Mouse (Mus musculus): ENCODE data around the gene Csk. TPM values are rescaled to one million over a fixed set of nuclear protein-coding genes. Genes with fewer than 3 reads are reported as not detected.

Gene Csk
- 100 to 1,000 TPM; 110 to 150 TPM for polyA plus RNA-seq (2017; shearing (Covaris generic))

DNA sequence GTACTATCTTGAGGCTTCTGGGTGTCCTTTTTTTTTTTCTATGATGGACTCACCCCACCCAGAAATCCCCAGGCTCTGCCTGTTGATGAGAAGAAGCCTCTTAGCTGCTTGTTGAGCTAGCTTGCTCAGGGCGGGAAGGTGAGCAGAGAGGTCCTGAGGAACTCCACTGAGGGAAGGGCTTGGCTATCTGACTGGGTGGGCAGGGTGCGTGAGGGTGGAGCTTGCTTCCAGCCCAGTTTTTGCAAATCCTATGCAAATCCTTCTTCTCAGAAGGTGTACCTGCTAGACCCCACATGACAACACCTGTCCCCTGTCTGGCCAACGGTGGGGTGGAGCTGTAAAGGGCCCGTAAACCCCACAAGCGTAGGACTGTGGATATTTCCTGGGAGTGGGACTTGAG is at the start of gene Csk:
Gene Csk, minus strand, starts transcription at position 349 of the 400 bp plus-strand sequence.
- no peak for ATAC-seq

DNA sequence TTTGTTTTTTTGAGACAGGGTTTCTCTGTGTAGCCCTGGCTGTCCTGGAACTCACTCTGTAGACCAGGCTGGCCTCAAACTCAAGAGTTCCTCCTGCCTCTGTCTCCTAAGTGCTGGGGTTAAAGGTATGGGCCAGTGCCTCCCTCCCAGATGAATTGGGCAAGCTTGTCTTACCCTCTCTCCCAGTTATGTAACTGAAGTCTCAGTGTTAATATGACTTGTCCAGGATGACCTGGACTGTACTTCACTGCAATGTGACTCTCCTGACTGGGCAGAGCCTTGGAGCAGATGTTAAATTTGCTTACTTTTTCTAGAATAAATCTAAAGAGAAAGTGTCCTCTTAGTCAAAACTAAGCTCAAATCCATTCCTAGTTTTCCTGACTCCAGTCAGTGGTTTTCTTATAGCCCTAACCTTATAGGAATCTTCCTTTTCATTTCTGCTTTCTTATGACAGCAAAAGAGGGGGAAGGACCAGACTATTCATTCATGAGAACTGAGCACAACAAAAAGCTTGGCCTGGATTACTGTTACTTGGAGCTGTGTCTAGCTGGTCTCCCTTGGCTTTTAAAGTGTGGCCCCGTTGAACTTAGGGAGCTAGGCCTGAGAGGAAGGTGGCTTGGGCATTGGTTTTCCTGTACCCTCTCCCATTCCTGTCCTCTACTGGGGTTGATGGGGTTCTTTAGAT is 45.2 kb upstream of the Csk start:
- no peak for ATAC-seq

DNA sequence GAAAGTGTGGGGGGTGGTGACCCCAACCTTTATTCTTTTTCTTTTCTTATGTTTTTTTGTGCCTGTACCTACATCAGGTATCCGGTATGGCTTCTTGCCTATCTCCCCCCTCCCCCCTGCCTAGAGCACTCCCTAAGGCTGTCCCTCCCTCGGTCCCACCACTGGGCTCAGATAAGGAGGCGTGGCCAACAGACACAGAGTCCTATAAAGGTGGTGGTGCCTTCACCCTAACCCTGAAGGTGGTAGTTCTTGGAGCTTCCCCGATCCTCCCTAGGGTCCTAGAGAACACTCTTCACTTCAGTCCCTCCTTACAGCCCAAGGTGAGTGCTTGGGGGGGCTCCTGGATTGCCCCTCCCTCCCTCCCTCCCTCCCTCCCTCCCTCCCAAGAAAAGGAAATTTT is 43.9 kb upstream of the Csk start:
- no peak for ATAC-seq

DNA sequence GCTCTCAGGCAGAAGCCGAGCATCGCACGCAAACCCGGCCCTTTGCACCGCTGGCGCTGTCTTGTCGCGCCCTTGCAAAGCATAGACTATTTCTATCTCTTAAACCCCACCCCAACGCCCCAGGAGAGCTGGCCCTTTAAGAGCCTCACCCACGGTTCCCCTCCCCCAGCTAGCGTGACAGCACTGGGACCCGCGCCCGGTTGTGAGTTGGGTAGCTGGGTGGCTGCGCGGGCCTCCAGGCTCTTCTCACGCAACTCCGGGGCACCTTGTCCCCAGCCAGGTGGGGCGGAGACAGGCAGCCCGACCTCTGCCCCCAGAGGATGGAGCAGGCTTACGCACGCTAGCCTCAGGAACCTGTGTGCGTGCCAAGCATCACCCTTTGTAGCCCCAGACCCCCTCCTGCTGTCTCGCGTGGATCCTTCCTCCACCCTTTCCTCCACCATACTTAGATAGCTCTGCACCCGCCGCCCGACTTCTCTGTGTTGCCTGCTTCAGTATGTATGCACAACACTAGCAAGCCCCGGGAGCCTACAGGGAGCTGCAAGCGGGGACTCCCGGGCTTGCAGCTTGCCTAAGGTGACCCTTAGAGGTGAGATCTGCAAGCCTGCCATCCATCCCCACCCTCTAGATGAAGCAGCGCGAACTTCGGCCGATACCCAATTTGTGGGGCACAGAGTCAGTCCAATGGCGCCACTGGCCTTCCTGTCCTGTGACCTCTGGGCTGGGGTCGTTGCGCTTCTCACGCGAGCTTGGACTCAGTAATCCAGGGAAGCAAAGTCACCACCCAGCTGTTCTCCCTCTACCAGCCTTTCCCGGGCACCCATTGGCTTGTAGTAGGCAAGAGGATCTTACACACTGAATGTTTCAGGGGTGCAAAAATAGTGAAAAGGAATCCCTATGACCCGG is 43.2 kb upstream of the Csk start:
- no peak for ATAC-seq

DNA sequence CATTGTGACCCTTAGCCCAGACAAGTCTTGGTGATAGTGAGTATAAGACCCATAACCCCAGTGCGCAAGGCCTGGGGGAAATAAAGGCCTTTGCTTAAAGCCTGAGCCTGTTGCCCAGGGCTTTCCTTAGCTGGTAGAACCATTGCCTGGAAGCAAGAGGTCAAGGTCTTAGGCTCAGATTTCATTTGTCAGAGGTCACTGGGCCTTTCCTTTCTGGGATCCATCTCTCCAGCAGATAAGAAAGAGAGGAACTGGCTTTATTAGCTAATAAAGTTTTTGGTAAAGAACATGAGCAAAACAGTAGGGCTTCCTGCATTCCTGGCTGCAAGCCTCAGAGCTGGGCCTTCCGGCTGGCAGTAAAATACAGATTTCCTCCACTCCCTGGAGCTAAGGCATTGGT is 40.7 kb upstream of the Csk start:
- no peak for ATAC-seq

DNA sequence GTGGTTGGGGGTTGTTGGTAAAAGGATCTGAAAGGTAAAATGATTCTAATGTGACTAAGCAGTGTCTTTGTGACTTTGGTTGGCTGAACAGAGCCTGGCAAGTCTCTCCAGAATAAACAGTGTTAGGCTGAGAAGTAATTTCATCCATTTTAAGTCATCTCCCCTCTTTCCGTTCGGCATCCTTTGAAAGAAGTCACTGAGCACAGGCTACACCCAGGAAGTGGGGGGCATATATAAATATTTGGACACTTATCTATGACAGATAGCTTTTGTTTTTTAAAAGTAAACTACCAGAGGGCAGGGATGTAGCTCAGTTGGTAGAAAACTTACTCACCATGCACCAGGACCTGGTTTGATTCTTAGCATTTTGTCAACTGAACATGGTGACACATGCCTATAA is 35.2 kb upstream of the Csk start:
- ATAC-seq, result no peak

DNA sequence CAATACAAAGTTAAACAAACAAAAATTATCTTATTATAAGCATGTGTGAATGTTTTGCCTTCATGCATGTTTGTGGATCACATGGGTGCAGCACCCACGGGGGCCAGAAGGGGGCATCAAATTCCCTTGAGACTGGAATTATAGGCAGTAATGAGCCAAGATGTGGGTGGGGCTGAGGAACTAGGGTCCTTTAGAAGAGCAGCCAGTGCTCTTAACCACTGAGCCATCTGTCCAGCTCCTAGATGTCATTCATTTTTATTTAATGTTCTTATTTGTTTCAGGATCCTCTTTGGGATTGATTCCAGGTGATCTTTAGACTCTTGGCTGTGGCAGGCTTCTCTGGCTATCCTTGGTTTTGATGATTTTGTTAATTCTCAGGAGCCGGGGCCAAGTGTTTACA is 34.7 kb upstream of the Csk start:
- no peak for ATAC-seq

DNA sequence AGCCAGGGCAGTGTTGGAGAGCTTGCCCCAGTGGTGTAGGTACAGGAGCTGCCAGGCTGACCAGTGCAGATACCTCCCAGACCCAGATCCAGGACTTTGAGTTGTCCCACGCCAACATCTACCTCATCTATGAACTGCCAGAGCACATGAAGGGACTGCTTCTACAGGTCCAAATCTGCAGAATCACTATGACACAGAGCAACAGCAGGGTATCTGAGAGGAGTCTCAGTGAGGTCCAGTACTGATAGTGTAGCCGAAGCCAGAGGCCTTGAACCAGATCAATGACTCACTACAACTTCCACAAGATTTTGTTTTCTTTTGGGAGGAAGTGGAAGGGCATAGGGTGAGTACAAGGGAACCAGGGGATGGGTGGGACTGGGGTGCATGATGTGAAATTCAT is 34.3 kb upstream of the Csk start, which contains the start of gene Cyp1a1:
Gene Cyp1a1, plus strand, starts transcription at position 178 of the 400 bp plus-strand sequence.
- no peak for ATAC-seq

DNA sequence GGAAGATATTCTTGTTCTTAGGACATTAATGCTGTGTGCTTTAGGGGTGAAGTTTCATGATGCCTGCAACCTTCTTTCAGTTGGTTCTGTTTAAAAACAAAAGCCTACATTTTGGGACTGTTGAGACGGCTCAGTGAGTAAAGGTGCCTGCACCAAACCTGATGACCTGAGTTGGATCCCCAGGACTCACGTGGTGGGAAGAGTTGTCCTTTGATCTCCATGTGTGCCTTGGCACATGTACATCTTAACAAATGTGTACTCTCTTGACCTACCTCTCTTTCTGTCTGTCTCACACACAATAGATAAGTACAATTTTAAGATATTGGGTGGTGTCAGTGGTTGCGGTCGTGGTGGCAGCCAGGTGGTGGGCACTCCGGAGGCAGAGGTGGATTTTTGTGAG is 32.6 kb upstream of the Csk start:
- no peak for ATAC-seq

DNA sequence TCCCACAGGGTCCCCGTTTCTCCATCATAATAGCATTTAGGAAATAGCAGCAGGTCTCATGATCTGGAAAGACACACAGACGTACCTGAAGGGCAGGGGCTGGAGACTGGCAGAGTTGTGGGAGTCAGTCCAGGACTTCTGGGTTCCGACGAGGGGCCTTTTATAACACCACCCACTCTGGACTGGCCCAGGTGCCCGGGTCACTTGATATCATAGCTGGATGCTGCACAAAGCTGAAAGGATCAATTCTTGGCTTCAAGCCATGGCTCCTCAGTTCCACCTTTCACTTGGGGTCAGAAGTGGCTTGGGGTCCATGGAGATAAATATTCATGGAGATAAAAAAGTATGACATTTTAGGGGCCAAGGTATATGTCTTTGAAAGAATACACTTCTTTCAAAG is 30.1 kb upstream of the Csk start, which contains the start of gene Cyp1a2:
Gene Cyp1a2, minus strand, starts transcription at position 184 of the 400 bp plus-strand sequence.
- ATAC-seq, result no peak

DNA sequence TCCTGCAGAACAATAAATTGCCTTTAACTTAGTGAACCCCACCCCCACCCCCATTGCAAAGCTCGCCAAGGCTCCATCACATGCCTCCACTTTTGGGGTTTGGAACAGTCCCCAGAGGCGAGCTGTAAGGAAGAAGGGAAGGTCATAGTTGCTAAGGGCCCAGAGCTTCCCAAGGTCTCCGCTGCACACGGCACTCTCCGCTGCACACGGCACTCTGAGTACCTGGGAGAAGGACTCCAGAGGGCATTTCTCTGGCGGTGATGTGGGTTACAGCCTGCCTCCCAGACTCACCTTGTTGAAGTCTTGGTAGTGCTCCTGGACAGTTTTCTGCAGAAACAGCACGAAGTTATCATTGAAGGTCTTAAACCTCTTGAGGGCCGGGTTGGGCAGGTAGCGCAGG is 28.0 kb upstream of the Csk start:
- no peak for ATAC-seq

DNA sequence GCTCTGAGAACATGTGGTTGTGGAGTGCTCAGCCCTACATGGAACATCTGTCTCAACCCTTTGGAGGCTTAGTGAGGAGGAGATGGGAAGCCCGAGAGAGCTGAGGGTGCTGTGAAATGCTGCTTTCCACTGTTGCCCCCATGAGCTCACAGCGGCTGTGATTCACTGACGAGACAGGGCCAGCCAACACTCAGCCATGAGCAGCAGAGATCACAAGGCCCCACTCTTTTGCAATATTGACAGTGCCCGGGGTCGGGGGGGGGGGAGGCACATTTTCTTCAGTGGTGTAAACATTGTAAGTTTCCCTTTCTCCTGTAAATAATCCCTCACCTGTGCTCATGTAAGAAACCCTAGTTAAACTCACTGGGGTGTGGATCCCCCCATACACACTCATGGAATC is 18.1 kb upstream of the Csk start:
- ATAC-seq, result no peak

DNA sequence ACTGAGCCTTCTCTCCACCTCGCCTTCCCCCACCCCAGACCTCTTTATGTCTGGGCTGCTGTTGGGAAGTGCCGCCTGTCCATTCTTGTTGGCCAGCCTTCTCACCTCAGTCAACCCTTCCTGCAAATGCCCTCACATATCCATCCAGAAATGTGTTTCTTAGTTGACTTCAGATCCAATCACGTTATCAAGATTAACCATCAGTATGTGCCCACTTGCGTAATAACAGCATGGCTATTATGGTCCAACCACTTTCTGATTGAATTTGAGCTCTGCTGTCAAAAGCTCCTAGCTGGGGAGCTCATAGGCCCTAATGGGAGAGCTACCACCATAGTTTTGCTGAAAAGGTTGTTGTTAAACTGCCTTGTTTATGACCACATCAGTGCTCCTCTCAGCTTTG is 17.6 kb upstream of the Csk start:
- ATAC-seq, result no peak

DNA sequence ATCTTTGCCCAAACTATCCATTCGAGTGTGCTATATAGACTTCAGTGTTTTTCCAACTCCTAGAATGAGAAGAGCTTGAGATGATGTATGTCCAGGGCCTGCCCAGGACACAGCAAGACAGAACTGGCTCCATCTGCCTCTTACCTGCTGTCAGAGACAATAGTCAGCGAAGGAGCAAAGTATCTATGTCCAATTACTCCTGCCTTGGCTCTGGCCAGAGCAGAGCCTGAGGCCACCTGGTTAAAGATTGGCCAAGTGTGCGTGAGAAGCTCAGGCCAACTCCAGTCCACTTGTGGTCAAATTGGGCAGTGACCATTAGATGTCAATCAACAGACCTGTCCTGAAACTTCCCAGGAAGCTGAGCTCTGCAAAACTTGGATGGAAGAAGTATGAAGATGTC is 16.1 kb upstream of the Csk start:
- no peak for ATAC-seq

DNA sequence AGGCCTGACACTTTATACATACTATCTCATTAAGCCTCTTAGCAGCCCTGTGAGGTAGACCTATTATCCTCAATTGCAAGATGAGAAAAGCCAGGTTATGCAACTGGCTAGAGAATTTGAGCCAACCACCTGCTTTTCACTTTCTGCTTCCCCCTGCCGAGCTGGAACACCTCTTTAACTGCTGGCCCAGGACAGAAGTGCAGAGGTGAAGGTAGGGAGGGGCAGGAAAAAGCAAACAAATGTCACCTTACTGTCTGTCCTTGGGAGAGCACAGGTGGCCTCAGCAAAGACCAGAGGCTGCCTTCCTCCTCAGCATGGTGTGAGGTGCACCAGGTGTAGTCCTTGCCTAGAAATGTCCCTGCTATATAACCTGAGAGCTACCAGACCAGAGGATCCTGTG is 14.8 kb upstream of the Csk start:
- no peak for ATAC-seq

DNA sequence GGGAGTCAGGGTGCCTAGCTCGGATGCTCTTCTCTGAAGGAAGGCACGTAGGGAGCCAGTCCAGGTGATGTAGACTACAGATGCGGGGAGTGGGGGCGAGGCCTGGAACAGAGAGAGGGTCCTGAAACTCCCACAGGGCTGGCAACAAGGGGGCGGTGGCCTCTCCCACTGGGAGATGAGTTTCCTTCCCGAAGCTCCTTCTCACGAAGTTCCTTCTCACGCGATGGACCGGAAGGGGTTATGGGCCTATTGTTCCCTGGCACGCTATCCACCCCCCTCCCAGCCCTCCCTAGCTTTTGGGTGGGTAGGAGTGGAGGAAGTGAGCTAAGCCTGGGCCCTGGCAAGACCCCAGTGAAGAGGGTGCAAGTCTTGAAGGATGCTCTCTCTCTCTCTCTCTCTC is 14.4 kb upstream of the Csk start:
- ATAC-seq, result no peak

DNA sequence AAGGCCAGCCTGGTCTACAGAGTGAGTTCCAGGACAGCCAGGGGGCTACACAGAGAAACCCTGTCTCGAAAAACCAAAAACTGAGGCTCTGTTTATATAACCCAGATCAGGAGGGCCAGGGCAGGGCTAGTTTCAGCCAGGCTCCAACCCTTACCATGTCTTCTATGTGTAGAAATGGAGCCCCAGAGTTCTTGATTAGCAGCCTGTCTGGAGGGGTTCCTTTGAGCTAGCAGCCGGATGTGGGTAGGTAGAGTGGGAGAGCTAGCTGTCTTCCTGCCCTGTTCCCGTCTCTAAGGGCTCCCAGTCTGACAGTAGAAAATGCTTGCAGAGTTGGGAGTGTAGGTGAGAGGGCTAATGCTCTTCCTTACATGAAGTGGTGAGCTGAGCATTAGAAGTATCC is 13.7 kb upstream of the Csk start:
- peak; percentile 47 for ATAC-seq

DNA sequence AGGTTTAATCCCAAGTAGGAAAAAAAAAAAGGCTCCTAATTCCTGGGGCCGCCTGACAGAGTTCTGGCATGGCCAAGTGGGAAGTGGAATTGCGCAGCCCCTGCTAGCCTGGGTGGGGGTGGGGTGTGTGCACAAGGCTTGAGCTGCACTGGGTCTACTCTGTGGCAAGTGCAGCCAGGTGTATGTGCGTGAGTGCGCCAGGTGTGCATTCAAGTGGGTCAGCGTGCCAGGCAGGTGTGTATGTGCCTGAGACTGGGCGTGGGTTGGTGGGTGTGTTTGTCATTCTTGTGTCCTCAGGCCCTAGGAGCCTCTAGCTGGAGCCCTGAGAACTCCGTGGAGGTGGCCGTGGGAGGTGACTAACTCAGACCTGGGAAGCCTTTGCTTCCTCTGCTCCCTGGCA is 13.1 kb upstream of the Csk start:
- no peak for ATAC-seq

DNA sequence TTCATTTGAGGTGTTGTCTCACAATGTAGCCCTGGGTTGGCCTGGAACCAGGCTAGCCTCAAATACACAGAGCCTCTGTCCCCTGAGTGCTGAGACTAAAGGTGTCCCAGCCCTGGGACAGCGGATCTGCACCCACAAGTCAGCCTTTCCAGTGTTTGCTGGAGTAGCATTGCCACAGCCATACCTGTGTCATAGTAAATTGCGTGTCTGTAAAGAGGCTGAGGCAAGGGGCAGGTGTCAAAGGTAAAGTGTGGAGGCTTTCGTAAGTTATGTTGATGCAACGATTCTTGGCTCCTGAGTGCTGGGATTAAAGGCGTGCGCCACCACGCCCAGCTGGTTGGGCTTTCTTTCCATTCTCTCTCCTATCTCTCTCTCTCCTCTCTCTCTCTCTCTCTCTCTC is 11.2 kb upstream of the Csk start:
- no peak for ATAC-seq

DNA sequence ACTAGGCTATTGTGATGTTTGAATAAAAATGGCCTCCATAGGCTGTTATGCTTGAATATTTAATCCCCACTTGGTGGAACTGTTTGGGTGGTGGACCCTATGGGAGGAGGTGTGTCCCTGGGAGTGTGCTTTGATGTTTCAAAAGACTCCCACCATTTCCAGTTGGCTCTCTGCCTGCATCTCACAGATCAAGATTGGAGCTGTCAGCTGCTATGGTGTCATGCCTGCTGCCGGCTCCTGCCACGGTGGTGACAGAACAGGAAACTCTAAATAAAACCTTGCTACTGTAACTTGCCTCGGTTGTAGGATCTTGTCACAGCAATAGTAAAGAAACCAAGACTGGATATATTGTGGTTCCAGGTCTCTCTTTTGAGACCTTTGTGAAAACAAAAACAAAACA is 8.1 kb upstream of the Csk start:
- no peak for ATAC-seq

DNA sequence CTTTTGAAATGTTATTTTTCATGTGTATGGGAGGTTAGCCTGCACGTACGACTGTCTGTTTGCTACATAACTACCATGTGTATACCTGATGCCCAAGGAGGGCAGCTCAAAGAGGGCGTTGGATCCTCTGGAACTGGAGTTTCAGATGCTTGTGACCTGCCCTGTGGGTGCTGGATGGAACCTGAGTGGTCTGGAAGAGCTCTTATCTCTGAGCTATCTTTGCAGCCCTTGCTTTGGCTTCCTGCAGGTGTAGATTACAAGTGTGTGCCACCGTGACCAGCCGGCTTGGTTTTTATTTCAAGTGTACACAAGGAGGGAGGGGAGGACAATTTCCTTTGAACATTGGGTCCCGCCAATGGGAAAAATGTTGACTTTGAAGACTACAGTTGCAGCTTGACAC is 7.1 kb upstream of the Csk start:
- no peak for ATAC-seq

DNA sequence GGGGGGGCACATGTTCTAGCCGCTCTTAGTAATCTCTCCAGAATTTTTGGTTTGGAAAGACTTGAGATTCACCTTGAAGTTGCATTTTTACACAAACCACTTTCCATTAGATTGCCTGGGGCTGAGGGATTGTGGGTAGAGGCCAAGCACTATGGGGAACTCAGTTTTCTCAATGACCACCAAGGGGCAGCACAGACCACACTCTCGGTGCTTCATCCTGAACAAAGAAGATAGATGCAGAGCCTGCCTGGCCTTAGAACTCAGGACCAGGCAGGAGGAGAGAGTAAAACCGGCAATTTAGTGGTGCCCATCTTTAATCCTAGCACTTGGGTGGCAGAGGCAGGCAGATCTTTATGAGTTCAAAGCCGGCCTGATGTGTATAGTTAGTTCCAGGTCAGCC is 6.3 kb upstream of the Csk start:
- peak; percentile 79 for ATAC-seq

DNA sequence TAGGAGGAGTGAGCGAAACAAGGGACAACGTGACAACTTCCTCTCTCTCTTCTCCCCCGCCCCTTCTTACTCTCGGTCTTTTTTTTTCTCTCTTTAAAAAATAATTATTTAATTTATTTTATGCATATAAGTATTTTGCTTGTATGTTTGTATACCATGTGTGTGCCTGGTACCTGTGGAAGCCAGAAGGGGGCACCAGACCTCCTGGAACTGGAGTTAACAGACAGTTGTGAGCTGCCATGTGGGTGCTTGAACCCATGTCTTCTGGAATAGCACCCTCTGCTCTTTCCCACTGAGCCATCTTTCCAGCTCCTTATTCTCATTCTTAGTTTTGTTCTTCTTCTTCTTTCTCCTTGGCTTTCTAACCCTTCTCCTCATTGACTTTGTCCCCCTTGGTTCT is 5.5 kb upstream of the Csk start:
- ATAC-seq, result no peak

DNA sequence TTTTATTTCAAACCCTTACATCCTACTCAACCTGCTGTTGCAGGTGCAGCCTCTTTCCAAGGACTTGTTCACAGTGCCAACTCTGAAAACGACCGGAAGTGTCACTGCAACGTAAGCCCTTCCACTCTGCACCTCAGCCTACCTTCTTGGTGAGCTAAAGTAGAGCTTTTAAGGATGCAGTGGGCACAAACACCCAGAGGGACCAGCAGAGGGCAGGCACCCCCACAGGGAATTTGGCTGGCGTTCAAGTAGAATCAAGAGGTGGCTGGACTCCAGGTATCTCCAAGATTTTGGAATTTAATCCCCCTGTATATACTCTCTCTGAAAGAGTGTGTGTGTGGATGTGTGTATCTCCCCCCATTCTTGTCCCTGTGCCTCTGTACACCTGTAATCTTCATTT is 4.4 kb upstream of the Csk start:
- no peak for ATAC-seq
